Mouse (Mus musculus): Measurements from ENCODE around the gene Eif1b. TPM values are rescaled to one million over a fixed set of nuclear protein-coding genes. Genes with fewer than 3 reads are reported as not detected.
"Not testable (repeated sequence)": the region's sequence is repeated elsewhere in the genome, so short reads cannot be mapped to it uniquely, and the experiment has no call there.

The Eif1b gene
- total and polyA plus RNA-seq, 3 experiments, result 24.2 to 140 (median 133) TPM

DNA sequence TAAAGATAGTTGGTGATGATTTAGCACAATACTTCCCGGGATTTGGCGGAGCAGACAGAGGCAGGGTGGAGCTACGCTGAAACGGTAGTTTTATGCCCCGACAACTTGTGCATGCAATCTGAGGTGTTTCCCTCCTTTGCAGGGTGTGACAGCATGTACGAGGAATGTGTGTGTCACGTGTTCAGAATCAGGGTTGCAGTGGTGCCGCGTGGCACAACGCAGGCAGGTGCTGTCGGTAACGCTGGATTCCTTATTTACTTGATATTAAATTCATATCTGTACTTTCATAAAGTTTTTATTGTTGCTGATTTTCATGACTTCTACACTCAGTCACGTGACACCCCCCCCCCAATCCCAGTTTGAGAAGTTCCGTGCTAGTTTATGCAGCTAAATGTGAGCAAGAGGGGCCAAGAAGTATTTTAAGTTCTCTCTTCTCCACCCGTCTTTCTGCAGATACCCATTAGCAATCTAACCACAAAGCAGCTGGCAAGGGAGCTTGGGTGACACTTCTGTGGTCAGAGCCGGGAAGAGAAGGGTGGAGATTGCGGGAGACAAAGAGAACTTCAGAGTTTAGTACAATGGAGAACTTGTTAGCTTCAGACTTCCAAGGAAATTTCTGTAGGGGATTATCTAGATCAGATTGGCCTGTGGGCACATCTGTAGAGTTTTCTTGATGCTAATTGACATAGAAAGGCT lies 36.9 kb downstream of the Eif1b start:
- Histone ChIP-seq H3K9me3 (replicated peaks) (peaks cover 6% of the 10 kb centered on the region), H3K36me3 (replicated peaks) (no peaks in the 10 kb centered on the region), H3K4me1 (ENCODE audit: insufficient read depth, low read depth, low read length) (peaks cover 45% of the 10 kb centered on the region), H3K4me3 (ENCODE audit: low read depth, low read length) (peak overlapping the region; percentile 25; the same call in 1 of the 2 replicates), H3K27me3 (ENCODE audit: insufficient read depth, low read length) (0 out of 2 replicates have a peak, but pooled peaks cover 2% of the 10 kb centered on the region)
- ATAC-seq (ENCODE audit: extremely low read depth, insufficient number of reproducible peaks, low FRiP score, poor library complexity, severe bottlenecking) (no peak), DNase-seq (ENCODE audit: low spot score) (no peak)
- no peak for TF ChIP-seq POLR2AphosphoS5 (IDR thresholded peaks at IDR 0.05; ENCODE audit: insufficient replicate concordance, low read depth, low read length)
- no peak for TF ChIP-seq GATA1 (IDR thresholded peaks at IDR 0.05; ENCODE audit: borderline replicate concordance, low read length)
- no peak for TF ChIP-seq CTCF (IDR thresholded peaks at IDR 0.05; ENCODE audit: low read depth, low read length)
- no peak for TF ChIP-seq GATA2 (IDR thresholded peaks at IDR 0.05; ENCODE audit: borderline replicate concordance, low read depth, low read length)
- TF ChIP-seq TAL1 (conservative IDR thresholded peaks at IDR 0.05; ENCODE audit: low read depth, low read length), result no peak

- ATAC-seq (ENCODE audit: extremely low read depth, insufficient number of reproducible peaks, low FRiP score, poor library complexity, severe bottlenecking) (no peak), DNase-seq (ENCODE audit: low spot score) (no peak)
- H3K9me3 ChIP-seq (replicated peaks), result peaks cover 6% of the 10 kb centered on the region
- H3K27me3 ChIP-seq (ENCODE audit: insufficient read depth, low read length), result 0 out of 2 replicates have a peak, but pooled peaks cover 2% of the 10 kb centered on the region
- H3K4me3 ChIP-seq (ENCODE audit: low read depth, low read length), result no peak overlapping the region
- no peak for TF ChIP-seq CTCF (IDR thresholded peaks at IDR 0.05; ENCODE audit: low read depth, low read length)
- TF ChIP-seq POLR2AphosphoS5 (IDR thresholded peaks at IDR 0.05; ENCODE audit: insufficient replicate concordance, low read depth, low read length), result no peak
- TF ChIP-seq GATA1 (IDR thresholded peaks at IDR 0.05; ENCODE audit: borderline replicate concordance, low read length), result no peak
- no peak for TF ChIP-seq TAL1 (conservative IDR thresholded peaks at IDR 0.05; ENCODE audit: low read depth, low read length)
- TF ChIP-seq GATA2 (IDR thresholded peaks at IDR 0.05; ENCODE audit: borderline replicate concordance, low read depth, low read length), result no peak
- no peaks in the 10 kb centered on the region for H3K36me3 ChIP-seq (replicated peaks)
- peaks cover 45% of the 10 kb centered on the region for H3K4me1 ChIP-seq (ENCODE audit: insufficient read depth, low read depth, low read length)
Observed at GRCm38 (mm10) chr9:120530471-120530870, 38.4 kb downstream of the Eif1b start.

DNA sequence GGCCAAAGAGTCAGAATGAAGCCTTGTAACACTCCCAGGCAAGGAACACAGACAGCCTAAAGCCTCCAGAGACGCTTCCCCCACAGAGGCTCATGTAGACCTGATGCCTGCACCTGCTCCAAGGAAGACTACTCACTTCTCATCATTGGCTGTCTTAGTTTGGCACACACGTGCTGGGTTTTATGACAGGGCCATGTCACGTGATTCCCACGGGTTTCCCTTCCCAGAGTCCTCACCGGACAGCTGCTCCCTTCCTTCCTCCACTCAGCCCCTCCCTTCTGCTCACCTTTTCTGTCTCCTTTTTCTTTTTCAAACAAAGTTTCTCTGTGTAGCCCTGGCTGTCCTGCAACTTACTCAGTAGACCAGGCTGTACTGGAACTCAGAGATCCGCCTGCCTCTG lies 40.0 kb downstream of the Eif1b start:
- no peak overlapping the region for H3K4me3 ChIP-seq (ENCODE audit: low read depth, low read length)
- H3K36me3 ChIP-seq (replicated peaks), result no peaks in the 10 kb centered on the region
- no peak for TF ChIP-seq POLR2AphosphoS5 (IDR thresholded peaks at IDR 0.05; ENCODE audit: insufficient replicate concordance, low read depth, low read length)
- no peak for TF ChIP-seq CTCF (IDR thresholded peaks at IDR 0.05; ENCODE audit: low read depth, low read length)
- no peak for TF ChIP-seq GATA2 (IDR thresholded peaks at IDR 0.05; ENCODE audit: borderline replicate concordance, low read depth, low read length)
- H3K4me1 ChIP-seq (ENCODE audit: insufficient read depth, low read depth, low read length), result peaks cover 36% of the 10 kb centered on the region
- DNase-seq (ENCODE audit: low spot score) (no peak), ATAC-seq (ENCODE audit: extremely low read depth, insufficient number of reproducible peaks, low FRiP score, poor library complexity, severe bottlenecking) (no peak)
- H3K27me3 ChIP-seq (ENCODE audit: insufficient read depth, low read length), result peaks cover 2% of the 10 kb centered on the region
- peaks cover 6% of the 10 kb centered on the region for H3K9me3 ChIP-seq (replicated peaks)

GRCm38 (mm10) chr9:120532691-120533090 lies 40.7 kb downstream of the Eif1b start:
- H3K4me3 ChIP-seq (ENCODE audit: low read depth, low read length), result no peak overlapping the region
- H3K27me3 ChIP-seq (ENCODE audit: insufficient read depth, low read length), result peaks cover 7% of the 10 kb centered on the region
- H3K36me3 ChIP-seq (replicated peaks), result no peaks in the 10 kb centered on the region
- TF ChIP-seq CTCF (IDR thresholded peaks at IDR 0.05; ENCODE audit: low read depth, low read length) (no peak), GATA1 (IDR thresholded peaks at IDR 0.05; ENCODE audit: borderline replicate concordance, low read length) (no peak), POLR2AphosphoS5 (IDR thresholded peaks at IDR 0.05; ENCODE audit: insufficient replicate concordance, low read depth, low read length) (no peak), GATA2 (IDR thresholded peaks at IDR 0.05; ENCODE audit: borderline replicate concordance, low read depth, low read length) (no peak), TAL1 (conservative IDR thresholded peaks at IDR 0.05; ENCODE audit: low read depth, low read length) (no peak)
- ATAC-seq (ENCODE audit: extremely low read depth, insufficient number of reproducible peaks, low FRiP score, poor library complexity, severe bottlenecking) (no peak), DNase-seq (ENCODE audit: low spot score) (no peak)
- H3K9me3 ChIP-seq (replicated peaks), result peaks cover 6% of the 10 kb centered on the region
- H3K4me1 ChIP-seq (ENCODE audit: insufficient read depth, low read depth, low read length), result peaks cover 30% of the 10 kb centered on the region

GRCm38 (mm10) chr9:120533446-120533950 lies 41.5 kb downstream of the Eif1b start:
- not testable (repeated sequence) for H3K9me3 ChIP-seq (replicated peaks); ATAC-seq (ENCODE audit: extremely low read depth, insufficient number of reproducible peaks, low FRiP score, poor library complexity, severe bottlenecking)

DNA sequence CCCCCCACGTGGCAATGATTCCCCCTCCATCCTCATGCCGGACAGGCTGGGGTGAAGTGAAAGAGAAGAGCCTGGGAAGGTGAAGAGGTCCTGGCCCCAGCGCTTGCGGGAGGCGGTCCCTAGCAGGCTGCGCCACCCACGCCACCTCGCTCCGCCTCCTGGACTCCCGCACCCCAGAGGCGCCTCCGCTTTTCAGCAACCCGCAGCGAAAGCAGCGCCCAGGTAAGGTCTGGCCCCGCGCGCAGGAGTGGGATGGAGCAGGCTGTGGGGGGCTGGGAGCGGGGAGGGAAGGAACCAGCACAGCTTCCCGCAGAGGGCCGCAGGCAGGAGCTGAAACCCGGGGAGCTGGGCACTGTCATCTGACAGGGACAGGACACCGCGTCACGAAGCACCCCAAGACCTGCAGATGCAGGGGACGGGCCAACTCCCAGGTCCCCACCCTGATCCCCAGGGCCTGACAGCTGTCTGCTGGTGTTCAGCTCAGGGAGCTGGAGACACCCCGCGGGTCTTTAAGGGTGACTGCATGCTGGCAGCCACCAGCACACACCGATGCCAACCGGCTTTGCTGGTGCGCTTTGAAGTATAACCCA lies 47.7 kb downstream of the Eif1b start, which contains the start of gene Entpd3:
Gene Entpd3, plus strand, starts transcription at position 157 of the 590 bp plus-strand sequence.
- Histone ChIP-seq H3K9me3 (replicated peaks) (no peaks in the 10 kb centered on the region), H3K27me3 (ENCODE audit: insufficient read depth, low read length) (peaks cover 19% of the 10 kb centered on the region), H3K4me1 (ENCODE audit: insufficient read depth, low read depth, low read length) (peaks cover 16% of the 10 kb centered on the region), H3K4me3 (ENCODE audit: low read depth, low read length) (no peak within 1 kb of the TSS), H3K36me3 (replicated peaks) (no peaks in the 10 kb centered on the region)
- TF ChIP-seq CTCF (IDR thresholded peaks at IDR 0.05; ENCODE audit: low read depth, low read length) (no peak), GATA1 (IDR thresholded peaks at IDR 0.05; ENCODE audit: borderline replicate concordance, low read length) (no peak), TAL1 (conservative IDR thresholded peaks at IDR 0.05; ENCODE audit: low read depth, low read length) (no peak), GATA2 (IDR thresholded peaks at IDR 0.05; ENCODE audit: borderline replicate concordance, low read depth, low read length) (no peak), POLR2AphosphoS5 (IDR thresholded peaks at IDR 0.05; ENCODE audit: insufficient replicate concordance, low read depth, low read length) (no peak)
- ATAC-seq (ENCODE audit: extremely low read depth, insufficient number of reproducible peaks, low FRiP score, poor library complexity, severe bottlenecking), result no peak
- no peak for DNase-seq (ENCODE audit: low spot score)

More at GRCm38 (mm10) chr9:120533446-120533950, 41.5 kb downstream of the Eif1b start:
- not testable (repeated sequence) for DNase-seq (ENCODE audit: low spot score); H3K4me3 ChIP-seq (ENCODE audit: low read depth, low read length); H3K36me3 ChIP-seq (replicated peaks)
- H3K4me1 ChIP-seq (ENCODE audit: insufficient read depth, low read depth, low read length), result peaks cover 21% of the 10 kb centered on the region
- peaks cover 12% of the 10 kb centered on the region for H3K27me3 ChIP-seq (ENCODE audit: insufficient read depth, low read length)
